Mouse (Mus musculus) C2C12 (cell line): Measurements from ENCODE around the gene Cckar. TPM values are rescaled to one million over a fixed set of nuclear protein-coding genes. Genes with fewer than 3 reads are reported as not detected.
A peak's percentile ranks its signal among the peaks of the same experiment; 100 is the strongest.

Experiments
- H3K27me3 ChIP-seq: one replicate; pipeline ENCODE4 v1.6.1; 2011; ENCODE audit not compliant: control insufficient read depth, insufficient read depth, insufficient read length
- H3K36me3 ChIP-seq: one replicate; pipeline ENCODE4 v1.6.1; 2011; ENCODE audit not compliant: control insufficient read depth, insufficient read depth
- H3K4me3 ChIP-seq: one replicate; pipeline ENCODE4 v1.5.1; 2011; ENCODE audit warnings: mild to moderate bottlenecking, control low read depth; ENCODE audit not compliant: poor library complexity, insufficient read depth, severe bottlenecking
- H3K79me2 ChIP-seq: one replicate; pipeline ENCODE4 v1.6.1; 2011; ENCODE audit not compliant: control insufficient read depth, insufficient read depth
- H3K79me3 ChIP-seq: one replicate; pipeline ENCODE4 v1.6.1; 2011; ENCODE audit warnings: low read depth, control low read depth
- H3ac ChIP-seq: one replicate; pipeline ENCODE3; 2011; ENCODE audit warnings: low read depth; ENCODE audit not compliant: control insufficient read depth, insufficient read length
- CEBPB ChIP-seq: IDR thresholded peaks from one replicate; pipeline ENCODE4 v1.6.1; 2011; ENCODE audit warnings: low read depth, mild to moderate bottlenecking, control low read depth, moderate library complexity
- CTCF ChIP-seq: IDR thresholded peaks from one replicate; pipeline ENCODE4 v1.5.1; 2011; ENCODE audit not compliant: control insufficient read depth, insufficient read depth, insufficient read length
- FOSL1 ChIP-seq: IDR thresholded peaks from one replicate; pipeline ENCODE4 v1.8.0; 2011; ENCODE audit warnings: mild to moderate bottlenecking, low read length; ENCODE audit not compliant: poor library complexity, insufficient read depth, severe bottlenecking
- MAX ChIP-seq: IDR thresholded peaks from one replicate; pipeline ENCODE4 v1.6.1; 2011; ENCODE audit warnings: mild to moderate bottlenecking, control low read depth
- MYOD1 ChIP-seq: IDR thresholded peaks from one replicate; pipeline ENCODE4 v1.6.1; 2011; ENCODE audit warnings: low read depth; ENCODE audit not compliant: control insufficient read depth, insufficient read length
- MYOG ChIP-seq: IDR thresholded peaks from one replicate; pipeline ENCODE4 v1.6.1; 2011; ENCODE audit not compliant: control insufficient read depth, insufficient read length; ENCODE audit errors: extremely low read depth
- USF1 ChIP-seq: IDR thresholded peaks from one replicate; pipeline ENCODE4 v1.6.1; 2011; ENCODE audit warnings: low read depth, mild to moderate bottlenecking, control low read depth, moderate library complexity
- polyA plus RNA-seq: library from polyadenylated mRNA; unstranded; fragments of >200 nt; fragmentation: generic; extraction: Trizol; gene quantifications from one replicate; pipeline ENCODE4 v1.2.1, GENCODE M21; 2012; ENCODE audit warnings: missing spikeins

Gene Cckar
- polyA plus RNA-seq, 1 experiment = not detected

GRCm38 (mm10) chr5:53692662-53693061, 14.8 kb downstream of the Cckar start:
- H3K79me3 ChIP-seq = no peaks in the 10 kb centered on the region
- H3K4me3 ChIP-seq = no peak overlapping the region
- TF ChIP-seq USF1 (no peak), CTCF (no peak), MAX (no peak), FOSL1 (no peak), MYOD1 (no peak), CEBPB (no peak), MYOG (no peak)
- H3K36me3 ChIP-seq = no peaks in the 10 kb centered on the region
- H3K79me2 ChIP-seq = no peaks in the 10 kb centered on the region
- no peak overlapping the region for H3ac ChIP-seq
- peaks cover 24% of the 10 kb centered on the region for H3K27me3 ChIP-seq

GRCm38 (mm10) chr5:53692100-53692499, 15.4 kb downstream of the Cckar start:
- Histone ChIP-seq H3K4me3 (no peak overlapping the region), H3K79me3 (no peaks in the 10 kb centered on the region), H3ac (no peak overlapping the region), H3K79me2 (no peaks in the 10 kb centered on the region), H3K27me3 (peaks cover 24% of the 10 kb centered on the region), H3K36me3 (no peaks in the 10 kb centered on the region)
- no peak for TF ChIP-seq CTCF
- TF ChIP-seq USF1 = no peak
- TF ChIP-seq MYOG = no peak
- no peak for TF ChIP-seq MAX
- TF ChIP-seq CEBPB = no peak

GRCm38 (mm10) chr5:53691577-53691976, 15.9 kb downstream of the Cckar start:
- H3K79me3 ChIP-seq = no peaks in the 10 kb centered on the region
- no peaks in the 10 kb centered on the region for H3K36me3 ChIP-seq
- TF ChIP-seq MAX = no peak
- no peak for TF ChIP-seq USF1
- TF ChIP-seq CEBPB = no peak
- TF ChIP-seq CTCF = no peak
- no peak for TF ChIP-seq MYOD1
- no peak for TF ChIP-seq FOSL1
- no peak for TF ChIP-seq MYOG

GRCm38 (mm10) chr5:53688326-53688725, 19.2 kb downstream of the Cckar start:
- H3K4me3 ChIP-seq = no peak overlapping the region
- H3K79me2 ChIP-seq = no peaks in the 10 kb centered on the region
- no peaks in the 10 kb centered on the region for H3K36me3 ChIP-seq
- H3K79me3 ChIP-seq = no peaks in the 10 kb centered on the region
- no peak for TF ChIP-seq CTCF
- TF ChIP-seq MYOG = no peak
- TF ChIP-seq FOSL1 = no peak
- no peak for TF ChIP-seq MAX
- peak; percentile 32 for TF ChIP-seq USF1
- TF ChIP-seq CEBPB = no peak
- no peak for TF ChIP-seq MYOD1
- H3K27me3 ChIP-seq = peaks cover 13% of the 10 kb centered on the region
- H3ac ChIP-seq = no peak overlapping the region

More at GRCm38 (mm10) chr5:53691577-53691976, 15.9 kb downstream of the Cckar start:
- Histone ChIP-seq H3K79me2 (no peaks in the 10 kb centered on the region), H3ac (no peak overlapping the region), H3K4me3 (no peak overlapping the region), H3K27me3 (peaks cover 20% of the 10 kb centered on the region)

GRCm38 (mm10) chr5:53686379-53686778, 21.1 kb downstream of the Cckar start:
- Histone ChIP-seq H3K79me3 (no peaks in the 10 kb centered on the region), H3K27me3 (peaks cover 13% of the 10 kb centered on the region), H3K79me2 (no peaks in the 10 kb centered on the region), H3K36me3 (no peaks in the 10 kb centered on the region), H3K4me3 (no peak overlapping the region), H3ac (no peak overlapping the region)
- no peak for TF ChIP-seq MYOD1
- no peak for TF ChIP-seq FOSL1
- no peak for TF ChIP-seq USF1
- TF ChIP-seq CTCF = no peak
- no peak for TF ChIP-seq CEBPB
- TF ChIP-seq MYOG = no peak
- TF ChIP-seq MAX = no peak

GRCm38 (mm10) chr5:53685623-53686022, 21.9 kb downstream of the Cckar start:
- Histone ChIP-seq H3K27me3 (peaks cover 13% of the 10 kb centered on the region), H3K36me3 (no peaks in the 10 kb centered on the region), H3K79me2 (no peaks in the 10 kb centered on the region), H3K4me3 (no peak overlapping the region), H3ac (no peak overlapping the region), H3K79me3 (no peaks in the 10 kb centered on the region)
- no peak for TF ChIP-seq FOSL1
- TF ChIP-seq MYOG = no peak
- TF ChIP-seq USF1 = no peak
- TF ChIP-seq CTCF = no peak
- TF ChIP-seq MYOD1 = no peak
- no peak for TF ChIP-seq CEBPB
- no peak for TF ChIP-seq MAX
